Mouse (Mus musculus) liver, adult 2 months (tissue): ENCODE data around the gene Smad1.

Experiments used
- CTCF ChIP-seq: fragments of 200-500 bp; IDR thresholded peaks from 2 replicates; pipeline ENCODE4 v1.5.1; 2011; ENCODE audit warnings: low read depth, low read length, control low read depth
- POLR2A ChIP-seq: fragments of 200-500 bp; IDR thresholded peaks from 2 replicates; pipeline ENCODE4 v1.6.1; 2011; ENCODE audit warnings: low read length, control low read depth; ENCODE audit not compliant: insufficient read depth; ENCODE audit errors: extremely low read depth

GRCm38 (mm10) chr8:79354009-79354408, 45.3 kb downstream of the Smad1 start:
- no peak for TF ChIP-seq CTCF
- TF ChIP-seq POLR2A, result no peak
